Comparison of ENCODE assay signal across 1 mouse cellular context in the genomic region with DNA sequence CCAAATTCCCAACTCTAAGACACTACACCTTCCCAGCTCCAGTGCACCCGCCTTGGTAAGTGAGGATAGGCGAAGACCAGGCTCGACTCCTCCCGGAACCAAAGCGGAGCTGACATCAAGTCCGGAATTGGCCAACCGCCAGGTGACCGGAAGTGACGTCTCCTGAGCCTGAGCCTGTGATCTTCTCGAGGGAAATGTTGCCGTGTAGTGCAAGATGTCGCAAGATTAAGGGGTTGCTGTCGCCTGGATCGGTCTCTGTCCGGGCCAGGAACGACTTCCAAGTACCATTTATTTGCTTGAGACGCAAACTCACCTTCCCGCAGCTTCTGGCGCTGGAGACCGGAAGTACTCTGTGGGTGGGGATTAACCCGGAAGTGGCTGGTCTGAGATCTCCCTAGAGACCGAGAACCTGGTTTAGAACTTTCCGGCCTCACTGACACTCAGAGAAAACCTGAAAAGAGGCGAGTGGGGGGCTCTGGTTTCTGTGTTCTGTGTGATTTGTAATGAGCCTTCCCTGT.
TF ChIP-seq lines count a peak whose summit lies in the region.

No protein-coding gene starts in this region.

TF ChIP-seq in CH12.LX, 34 proteins besides CTCF, POLR2A, EP300 and RAD21:
- TF ChIP-seq UBTF (IDR thresholded peaks at IDR 0.05; ENCODE audit: low read depth, low read length) (no peak), TCF12 (IDR thresholded peaks at IDR 0.05; ENCODE audit: low read depth, low read length) (peak; percentile 58; the same call in 1 of the 2 replicates), JUN (IDR thresholded peaks at IDR 0.05; ENCODE audit: insufficient read depth, low read depth, low read length) (no peak), USF2 (conservative IDR thresholded peaks at IDR 0.05; ENCODE audit: low read depth, low read length) (peak; percentile 35; the same call in 1 of the 2 replicates), TBP (conservative IDR thresholded peaks at IDR 0.05; ENCODE audit: low read depth, low read length) (peak; percentile 48; the same call in 1 of the 2 replicates), CHD1 (IDR thresholded peaks at IDR 0.05; ENCODE audit: low read depth, low read length) (0 out of 2 replicates have a peak, but pooled peaks have one; percentile 73), JUND (conservative IDR thresholded peaks at IDR 0.05; ENCODE audit: low read depth, low read length) (no peak), SMC3 (IDR thresholded peaks at IDR 0.05; ENCODE audit: low read depth, low read length) (no peak), ZC3H11A (IDR thresholded peaks at IDR 0.05; ENCODE audit: low read depth, low read length) (no peak), ELF1 (IDR thresholded peaks at IDR 0.05; ENCODE audit: low read depth, low read length) (peak; percentile 97), MAX (IDR thresholded peaks at IDR 0.05; ENCODE audit: low read length) (peak; percentile 79), IRF4 (IDR thresholded peaks at IDR 0.05; ENCODE audit: low read depth, low read length) (peak; percentile 56), CHD2 (IDR thresholded peaks at IDR 0.05; ENCODE audit: low read length) (peak; percentile 75), USF1 (IDR thresholded peaks at IDR 0.05; ENCODE audit: low read depth, low read length) (peak; percentile 72), ZKSCAN1 (IDR thresholded peaks at IDR 0.05; ENCODE audit: borderline replicate concordance, low read depth, low read length) (no peak), E2F4 (IDR thresholded peaks at IDR 0.05; ENCODE audit: insufficient replicate concordance, low read depth, low read length) (no peak), HCFC1 (IDR thresholded peaks at IDR 0.05; ENCODE audit: low read depth, low read length) (peak; percentile 82), MEF2A (IDR thresholded peaks at IDR 0.05; ENCODE audit: borderline replicate concordance, low read depth, low read length) (peak; percentile 61; the same call in 1 of the 2 replicates), PAX5 (IDR thresholded peaks at IDR 0.05; ENCODE audit: low read length) (no peak), GABPA (IDR thresholded peaks at IDR 0.05; ENCODE audit: insufficient replicate concordance, low read depth, low read length) (no peak; the same call in 1 of the 2 replicates), MAFK (IDR thresholded peaks at IDR 0.05; ENCODE audit: insufficient replicate concordance, low read length) (no peak), SIN3A (IDR thresholded peaks at IDR 0.05; ENCODE audit: low read length) (peak; percentile 88), KAT2A (IDR thresholded peaks at IDR 0.05; ENCODE audit: insufficient replicate concordance, low read length) (peak; percentile 87), ETS1 (conservative IDR thresholded peaks at IDR 0.05; ENCODE audit: low read depth, low read length) (no peak; the same call in 1 of the 2 replicates), MXI1 (IDR thresholded peaks at IDR 0.05; ENCODE audit: low read depth, low read length) (peak; percentile 23; the same call in 1 of the 2 replicates), BHLHE40 (IDR thresholded peaks at IDR 0.05; ENCODE audit: low read depth, low read length) (peak; percentile 50; the same call in 1 of the 2 replicates), POLR2AphosphoS2 (IDR thresholded peaks at IDR 0.05; ENCODE audit: low read depth, low read length) (no peak), MAZ (IDR thresholded peaks at IDR 0.05; ENCODE audit: low read depth, low read length) (peak; percentile 61; the same call in 1 of the 2 replicates), NELFE (IDR thresholded peaks at IDR 0.05; ENCODE audit: low read depth, low read length) (peak; percentile 79), ZNF384 (IDR thresholded peaks at IDR 0.05; ENCODE audit: low read depth, low read length) (no peak), MYC (IDR thresholded peaks at IDR 0.05; ENCODE audit: low read depth, low read length) (no peak), NRF1 (IDR thresholded peaks at IDR 0.05; ENCODE audit: low read depth, low read length) (no peak), ZMIZ1 (IDR thresholded peaks at IDR 0.05; ENCODE audit: low read depth, low read length) (peak; percentile 56), RCOR1 (conservative IDR thresholded peaks at IDR 0.05; ENCODE audit: low read depth, low read length) (no peak)
